Mouse (Mus musculus) R1 (cell line): Measurements from ENCODE around the gene Gns.

ENCODE experiments used
- DNase-seq: peaks from one replicate; pipeline ENCODE4 v3.0.0-alpha.2; 2018; ENCODE audit warnings: low read depth, low spot score

Gene Gns

GRCm38 (mm10) chr10:121401005-121401404 lies 36.1 kb downstream of the Gns start:
- DNase-seq = no peak

GRCm38 (mm10) chr10:121403104-121403503 lies 38.2 kb downstream of the Gns start:
- DNase-seq = no peak

- peak; percentile 94 for DNase-seq
Measured at GRCm38 (mm10) chr10:121403946-121404345, 39.1 kb downstream of the Gns start.

DNA sequence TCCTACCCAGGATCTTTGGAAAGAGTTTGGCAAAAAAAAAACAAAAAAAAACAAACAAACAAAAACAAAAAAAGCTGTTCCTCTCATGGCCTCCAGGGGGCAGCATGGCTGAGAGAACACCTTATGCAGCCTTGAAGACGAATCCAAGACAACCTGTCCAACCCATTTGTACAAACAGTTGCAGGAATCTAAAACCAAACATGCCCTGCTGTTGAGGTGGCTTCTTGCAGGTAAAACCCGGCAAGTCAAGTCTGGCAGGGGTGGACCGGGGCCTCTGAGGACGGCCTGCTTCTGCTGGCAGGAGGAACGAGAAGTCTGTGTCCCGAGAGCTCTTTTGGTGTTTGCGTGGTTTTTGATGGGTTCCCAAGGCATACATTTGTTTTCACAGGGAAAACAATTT lies 44.8 kb downstream of the Gns start:
- peak; percentile 84 for DNase-seq

GRCm38 (mm10) chr10:121411721-121412455 lies 47.0 kb downstream of the Gns start:
- no peak for DNase-seq

GRCm38 (mm10) chr10:121412824-121413223 lies 47.9 kb downstream of the Gns start:
- DNase-seq = no peak

GRCm38 (mm10) chr10:121414127-121414526 lies 49.2 kb downstream of the Gns start:
- no peak for DNase-seq

DNA sequence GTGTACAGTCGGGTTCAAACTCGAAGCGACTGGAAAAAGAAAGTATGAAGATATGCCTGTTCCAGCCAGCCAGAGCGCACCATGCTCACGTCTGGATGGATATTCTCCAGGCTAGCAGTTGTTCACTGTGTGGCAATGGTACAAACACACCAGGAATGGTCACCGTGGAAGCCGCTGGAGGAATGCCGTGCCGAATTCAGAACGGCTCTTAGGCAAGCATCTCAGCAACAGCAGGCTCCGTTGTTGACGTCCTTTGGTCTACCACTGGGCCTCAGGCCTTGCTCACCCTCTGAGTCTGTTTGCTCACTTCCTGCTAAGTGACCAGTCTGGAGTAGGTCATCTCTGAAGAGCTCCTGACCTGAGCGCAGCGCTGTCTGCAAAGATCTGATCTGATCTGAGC lies 53.9 kb downstream of the Gns start:
- DNase-seq = no peak

GRCm38 (mm10) chr10:121419640-121420470 lies 55.0 kb downstream of the Gns start:
- peak; percentile 83 for DNase-seq

- no peak for DNase-seq
Measured at GRCm38 (mm10) chr10:121421023-121421422, 56.1 kb downstream of the Gns start.

GRCm38 (mm10) chr10:121421657-121422290 lies 56.9 kb downstream of the Gns start:
- no peak for DNase-seq

- DNase-seq = no peak
Measured at GRCm38 (mm10) chr10:121422294-121422693, 57.4 kb downstream of the Gns start.

GRCm38 (mm10) chr10:121423541-121424349 lies 58.9 kb downstream of the Gns start:
- no peak for DNase-seq

- DNase-seq = no peak
Measured at GRCm38 (mm10) chr10:121424455-121424854, 59.6 kb downstream of the Gns start.

GRCm38 (mm10) chr10:121425079-121425478 lies 60.2 kb downstream of the Gns start:
- no peak for DNase-seq

DNA sequence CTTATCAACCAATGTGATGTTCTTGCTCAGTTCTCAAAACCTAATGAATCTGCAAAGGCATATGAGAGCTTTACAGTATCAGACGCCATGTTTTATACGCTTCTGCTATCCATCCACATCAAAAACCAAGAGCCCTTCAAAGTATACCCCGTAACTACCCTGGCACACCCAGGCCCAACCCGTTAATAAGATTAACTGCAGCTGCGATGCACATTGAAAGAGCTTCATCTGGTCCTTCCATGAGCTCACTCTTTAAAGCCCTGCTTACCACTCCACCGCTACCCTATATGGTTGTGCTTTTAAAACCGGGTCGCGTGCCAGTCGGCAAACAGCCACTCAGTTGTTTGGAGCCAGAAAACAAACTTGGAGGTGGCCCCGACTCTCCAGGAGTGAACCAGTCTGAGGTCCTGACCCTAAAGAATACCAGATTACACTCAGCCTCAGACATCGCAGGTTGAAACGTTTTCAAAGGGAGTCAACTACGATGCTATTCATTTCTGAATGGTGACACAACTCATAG lies 60.7 kb downstream of the Gns start:
- DNase-seq = no peak

DNA sequence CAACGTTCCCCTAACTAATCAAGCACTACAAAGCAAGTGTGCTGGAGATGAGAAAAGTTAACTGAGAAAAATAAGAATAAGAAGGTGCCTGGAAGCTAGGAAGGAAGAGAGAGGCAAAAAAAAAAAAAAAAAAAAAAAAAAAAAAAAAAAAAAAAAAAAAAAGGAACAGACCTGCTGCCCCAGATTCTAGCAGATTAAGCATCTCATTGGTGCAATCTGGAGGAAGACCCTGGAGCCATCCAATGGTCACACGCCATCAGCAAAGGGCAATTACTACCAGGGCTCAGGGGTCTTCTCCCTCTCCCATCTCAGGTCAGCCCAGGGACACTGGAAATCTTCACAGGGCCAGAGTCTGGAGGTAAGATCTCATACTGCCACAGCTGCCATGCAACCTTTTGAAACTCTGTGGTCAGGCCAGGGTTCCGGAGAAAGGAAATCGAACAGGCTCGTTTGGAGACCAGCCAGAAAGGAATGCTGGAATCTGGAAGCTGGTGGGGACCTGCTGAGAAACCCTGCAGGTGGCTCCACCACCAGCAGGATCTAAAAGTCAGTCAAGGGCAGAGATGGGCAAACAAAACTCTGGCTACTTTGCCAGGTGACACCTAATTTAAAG lies 61.7 kb downstream of the Gns start:
- peak; percentile 86 for DNase-seq

DNA sequence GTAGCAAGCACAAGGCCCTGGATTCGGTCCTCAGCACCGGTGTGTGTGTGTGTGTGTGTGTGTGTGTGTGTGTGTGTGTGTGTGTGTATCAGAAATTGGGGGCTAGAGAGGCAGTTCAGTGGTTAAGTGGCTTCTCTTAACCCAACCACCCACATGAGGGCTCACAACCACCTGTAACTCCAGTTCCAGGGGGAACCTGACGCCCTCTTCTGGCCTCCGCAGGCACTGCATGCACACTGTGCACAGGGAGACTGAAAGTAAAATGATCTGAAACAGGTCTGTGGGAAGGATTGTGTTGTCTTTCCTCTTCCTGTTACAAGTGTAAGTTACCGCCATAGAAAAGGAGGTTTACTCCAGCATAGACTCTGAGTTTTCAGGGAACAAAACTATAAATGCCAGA lies 62.2 kb downstream of the Gns start:
- DNase-seq = peak; percentile 87

DNA sequence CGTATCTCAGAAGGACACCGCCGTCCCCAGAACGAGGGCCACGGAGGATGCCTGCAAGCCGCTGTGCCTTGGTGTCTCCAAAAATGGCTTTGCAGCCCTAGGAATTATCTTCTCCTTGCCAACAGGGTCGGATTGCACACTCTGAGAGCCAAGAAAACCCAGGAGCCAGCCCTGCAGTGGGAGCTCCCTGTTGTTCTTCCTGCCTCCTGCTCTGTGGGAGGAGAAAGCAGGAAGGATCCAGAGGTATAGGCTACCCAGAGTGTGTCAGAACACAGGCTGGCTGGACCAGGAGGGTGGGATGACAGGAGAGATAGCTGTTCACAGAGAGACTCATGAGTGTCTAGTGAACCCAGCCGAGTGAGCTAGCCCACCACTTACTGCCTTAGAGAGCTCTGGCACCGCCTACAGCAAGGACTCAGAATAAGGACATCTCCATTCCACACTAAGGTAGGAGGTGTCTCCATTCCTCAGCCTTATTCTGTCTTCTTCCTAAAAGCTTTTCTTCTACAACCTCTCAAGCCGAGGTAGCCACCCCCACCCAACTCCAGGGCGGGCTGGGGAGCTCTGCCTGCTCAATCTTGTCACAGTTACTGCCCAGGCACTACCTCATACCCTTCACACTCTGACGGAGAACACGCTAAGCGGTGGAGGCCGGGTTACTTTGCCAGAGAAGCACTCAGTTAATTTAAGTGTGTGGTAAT lies 63.3 kb downstream of the Gns start:
- no peak for DNase-seq

- peak; percentile 58 for DNase-seq
Measured at GRCm38 (mm10) chr10:121429089-121429488, 64.2 kb downstream of the Gns start.
